Mouse (Mus musculus) hindbrain, embryonic 12.5 days (tissue): ENCODE results near the gene Acsbg2. TPM values are rescaled to one million over a fixed set of nuclear protein-coding genes. Genes with fewer than 3 reads are reported as not detected.
A peak's percentile ranks its signal among the peaks of the same experiment; 100 is the strongest.
"Not testable (repeated sequence)": the region's sequence is repeated elsewhere in the genome, so short reads cannot be mapped to it uniquely, and the experiment has no call there.

ENCODE experiments used
- ATAC-seq: fragments of 200-750 bp; cut with Nextera tagmentation; 2 replicates; pipeline ENCODE4 v1.8.0; 2017; ENCODE audit warnings: moderate TSS enrichment; ENCODE audit not compliant: low FRiP score
- H3K27ac ChIP-seq: fragments of 300-500 bp; sonication (generic); 2 replicates; pipeline ENCODE4 v1.5.1; 2016; ENCODE audit warnings: mild to moderate bottlenecking
- H3K27me3 ChIP-seq: fragments of 300-500 bp; sonication (generic); 2 replicates; pipeline ENCODE4 v1.6.1; 2016; ENCODE audit warnings: mild to moderate bottlenecking
- H3K36me3 ChIP-seq: fragments of 300-500 bp; sonication (generic); 2 replicates; pipeline ENCODE4 v1.6.1; 2016; ENCODE audit warnings: mild to moderate bottlenecking
- H3K4me1 ChIP-seq: fragments of 300-500 bp; sonication (generic); 2 replicates; pipeline ENCODE4 v1.6.1; 2016
- H3K4me2 ChIP-seq: fragments of 300-500 bp; sonication (generic); replicated peaks from 2 replicates; pipeline ENCODE4 v1.6.1; 2016; ENCODE audit warnings: mild to moderate bottlenecking
- H3K4me3 ChIP-seq: fragments of 300-500 bp; sonication (generic); 2 replicates; pipeline ENCODE4 v1.5.1; 2016; ENCODE audit warnings: mild to moderate bottlenecking
- H3K9ac ChIP-seq: fragments of 300-500 bp; sonication (generic); 2 replicates; pipeline ENCODE4 v1.6.1; 2016; ENCODE audit warnings: mild to moderate bottlenecking, moderate library complexity
- H3K9me3 ChIP-seq: fragments of 300-500 bp; sonication (generic); replicated peaks from 2 replicates; pipeline ENCODE4 v1.6.1; 2016; ENCODE audit warnings: mild to moderate bottlenecking
- WGBS: fragments of 180-500 bp; shearing (Covaris S2); methylation state at CpG from one replicate; pipeline ENCODE4 v1.1.7; 2016; 5-methylcytosine and 5-hydroxymethylcytosine counted together
- polyA plus RNA-seq: library from polyadenylated mRNA; unstranded; fragments of >200 nt; fragmentation: Nextera tagmentation; extraction: Ambion mirVana; gene quantifications from 2 replicates; pipeline ENCODE4 v1.2.1, GENCODE M21; 2016

Gene Acsbg2
- not detected in 2 replicates for polyA plus RNA-seq

DNA sequence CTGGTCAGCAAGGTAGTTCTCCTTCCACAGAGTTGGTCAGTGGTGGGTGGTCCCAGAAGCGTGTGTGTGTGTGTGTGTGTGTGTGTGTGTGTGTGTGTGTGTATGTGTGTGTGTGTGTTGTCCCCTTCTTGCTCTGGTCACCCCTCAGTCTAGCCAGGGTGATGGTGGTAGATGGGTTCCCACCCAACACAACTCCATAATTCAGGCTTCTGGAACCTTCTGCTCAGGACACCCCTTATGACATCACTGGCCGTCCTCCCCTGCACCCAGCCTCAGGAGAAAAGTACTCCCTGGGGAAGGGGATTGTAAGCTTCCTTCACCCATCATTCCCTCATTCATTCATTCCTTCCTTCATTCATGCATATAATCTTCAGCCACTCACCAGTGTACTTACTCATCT lies at the start of gene Acsbg2:
TSS of gene Acsbg2 (minus strand) at position 211 of the 400 bp plus-strand sequence.
- no peak within 1 kb of the TSS for H3K4me2 ChIP-seq
- no peak within 1 kb of the TSS for H3K4me3 ChIP-seq
- no peak within 1 kb of the TSS for H3K9ac ChIP-seq
- H3K4me1 ChIP-seq = no peaks in the 10 kb centered on the region
- no peak for ATAC-seq
- H3K27me3 ChIP-seq = no peaks in the 10 kb centered on the region
- no peaks in the 10 kb centered on the region for H3K36me3 ChIP-seq
- WGBS = 92% methylated on average over 2 of the region's 2 CpGs
- no peaks in the 10 kb centered on the region for H3K9me3 ChIP-seq
- no peak within 1 kb of the TSS for H3K27ac ChIP-seq

DNA sequence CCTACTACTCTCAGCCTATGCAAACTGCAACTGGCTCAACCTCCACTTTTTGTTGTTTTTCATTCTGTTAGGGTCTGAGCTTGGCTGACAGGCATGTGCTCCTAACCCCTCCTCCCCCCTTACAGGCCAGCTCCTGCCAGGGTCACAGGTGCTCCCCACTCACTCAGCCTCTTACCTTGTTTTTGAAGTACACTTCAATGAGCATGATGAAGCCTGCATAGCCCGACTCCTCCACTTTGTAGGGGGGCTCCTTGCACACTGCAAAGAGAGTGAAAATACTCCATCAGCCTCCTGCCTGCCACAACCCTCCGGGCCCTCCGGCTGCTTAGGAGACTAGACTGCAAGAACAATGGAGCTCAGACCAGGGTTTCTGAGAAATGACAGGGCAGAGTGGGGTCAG lies 45.5 kb upstream of the Acsbg2 start:
- ATAC-seq = no peak
- no peaks in the 10 kb centered on the region for H3K4me1 ChIP-seq
- peaks cover 75% of the 10 kb centered on the region for H3K36me3 ChIP-seq
- no peak overlapping the region for H3K9ac ChIP-seq
- H3K9me3 ChIP-seq = no peaks in the 10 kb centered on the region
- H3K4me2 ChIP-seq = no peak overlapping the region
- H3K27ac ChIP-seq = no peak overlapping the region
- no peak overlapping the region for H3K4me3 ChIP-seq
- 76% methylated on average over 3 of the region's 3 CpGs for WGBS
- H3K27me3 ChIP-seq = no peaks in the 10 kb centered on the region

DNA sequence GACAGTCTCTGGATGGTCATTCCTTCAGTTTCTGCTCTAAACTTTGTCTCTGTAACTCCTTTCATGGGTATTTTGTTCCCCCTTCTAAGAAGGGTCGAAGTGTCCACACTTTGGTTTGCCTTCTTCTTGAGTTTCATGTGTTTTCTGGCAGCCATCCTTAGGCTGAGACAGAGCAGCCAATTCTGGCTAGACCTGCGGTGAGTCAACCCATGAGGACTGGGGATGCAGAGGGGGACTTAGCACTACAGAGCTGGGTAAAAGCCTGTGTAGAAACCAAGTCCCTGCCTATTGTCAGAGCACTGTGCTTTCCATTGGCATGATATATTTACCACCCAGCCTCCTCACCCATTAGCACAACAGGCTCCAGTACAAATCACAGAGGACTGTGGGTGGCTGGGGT lies 42.9 kb upstream of the Acsbg2 start:
- H3K9ac ChIP-seq = no peak overlapping the region
- H3K9me3 ChIP-seq = no peaks in the 10 kb centered on the region
- no peaks in the 10 kb centered on the region for H3K27me3 ChIP-seq
- 93% methylated on average over 2 of the region's 2 CpGs for WGBS
- no peak overlapping the region for H3K27ac ChIP-seq
- H3K4me3 ChIP-seq = no peak overlapping the region
- H3K4me2 ChIP-seq = no peak overlapping the region
- no peak for ATAC-seq
- H3K36me3 ChIP-seq = peaks cover 74% of the 10 kb centered on the region
- H3K4me1 ChIP-seq = no peaks in the 10 kb centered on the region

DNA sequence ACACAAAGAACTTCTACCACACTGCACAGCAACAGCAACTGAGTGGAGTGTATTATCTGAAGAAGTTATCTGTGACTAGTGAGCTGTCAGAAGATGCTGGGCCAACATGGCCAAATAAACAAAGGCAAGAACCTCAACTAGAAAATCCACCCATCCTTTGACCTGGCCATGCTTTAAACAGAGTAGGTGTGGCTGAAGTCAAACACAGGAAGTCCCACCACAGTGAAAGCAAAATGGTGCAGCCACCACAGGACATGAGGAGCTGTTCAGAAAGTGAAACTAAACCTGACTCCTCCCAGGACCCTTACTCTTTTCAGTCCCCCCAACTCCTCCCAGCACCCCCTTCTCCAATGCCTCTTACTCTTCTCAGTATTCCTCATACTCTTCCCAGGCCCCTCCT lies 39.2 kb upstream of the Acsbg2 start:
- no peak overlapping the region for H3K4me3 ChIP-seq
- H3K27ac ChIP-seq = no peak overlapping the region
- no peaks in the 10 kb centered on the region for H3K9me3 ChIP-seq
- H3K36me3 ChIP-seq = peaks cover 79% of the 10 kb centered on the region
- H3K27me3 ChIP-seq = no peaks in the 10 kb centered on the region
- H3K4me1 ChIP-seq = no peaks in the 10 kb centered on the region
- H3K4me2 ChIP-seq = no peak overlapping the region
- ATAC-seq = no peak
- H3K9ac ChIP-seq = no peak overlapping the region

- WGBS = 98% methylated on average over 3 of the region's 3 CpGs
Measured at GRCm38 (mm10) chr17:56913023-56913422, 38.8 kb upstream of the Acsbg2 start.

DNA sequence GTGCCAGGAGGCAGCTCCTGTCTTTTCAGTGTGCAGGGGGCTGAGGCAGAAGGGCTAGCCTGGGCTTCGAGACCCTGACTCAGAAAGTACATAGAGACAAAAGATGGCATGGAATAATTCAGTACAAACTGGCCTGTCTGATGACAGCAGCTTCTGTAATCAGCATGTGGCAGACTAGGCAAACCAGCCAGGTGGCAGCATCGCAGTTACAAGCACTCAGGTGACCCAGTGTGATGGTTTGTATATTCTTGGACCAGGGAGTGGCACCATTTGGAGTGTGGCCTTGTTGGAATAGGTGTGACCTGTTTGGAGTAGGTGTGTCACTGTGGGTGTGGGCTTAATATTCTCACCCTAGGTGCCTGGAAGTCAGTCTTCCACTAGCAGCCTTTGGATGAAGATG lies 35.5 kb upstream of the Acsbg2 start:
- H3K27ac ChIP-seq, H3K27me3 ChIP-seq, H3K9me3 ChIP-seq, H3K4me2 ChIP-seq, H3K9ac ChIP-seq, ATAC-seq, H3K4me3 ChIP-seq, H3K4me1 ChIP-seq: not testable (repeated sequence)
- 91% methylated on average over 2 of the region's 2 CpGs for WGBS
- peaks cover 67% of the 10 kb centered on the region for H3K36me3 ChIP-seq

More at GRCm38 (mm10) chr17:56913023-56913422, 38.8 kb upstream of the Acsbg2 start:
- Histone ChIP-seq H3K27me3 (no peaks in the 10 kb centered on the region), H3K4me2 (no peak overlapping the region), H3K9me3 (no peaks in the 10 kb centered on the region), H3K9ac (no peak overlapping the region), H3K27ac (no peak overlapping the region), H3K4me1 (no peaks in the 10 kb centered on the region), H3K36me3 (peaks cover 79% of the 10 kb centered on the region), H3K4me3 (no peak overlapping the region)
- no peak for ATAC-seq

GRCm38 (mm10) chr17:56907887-56908286 lies 33.6 kb upstream of the Acsbg2 start:
- ATAC-seq = no peak
- Histone ChIP-seq H3K4me1 (no peaks in the 10 kb centered on the region), H3K9ac (no peak overlapping the region), H3K9me3 (no peaks in the 10 kb centered on the region), H3K27me3 (no peaks in the 10 kb centered on the region), H3K36me3 (peaks cover 71% of the 10 kb centered on the region), H3K27ac (no peak overlapping the region), H3K4me3 (no peak overlapping the region), H3K4me2 (no peak overlapping the region)
- WGBS = 94% methylated on average over 9 of the region's 9 CpGs

DNA sequence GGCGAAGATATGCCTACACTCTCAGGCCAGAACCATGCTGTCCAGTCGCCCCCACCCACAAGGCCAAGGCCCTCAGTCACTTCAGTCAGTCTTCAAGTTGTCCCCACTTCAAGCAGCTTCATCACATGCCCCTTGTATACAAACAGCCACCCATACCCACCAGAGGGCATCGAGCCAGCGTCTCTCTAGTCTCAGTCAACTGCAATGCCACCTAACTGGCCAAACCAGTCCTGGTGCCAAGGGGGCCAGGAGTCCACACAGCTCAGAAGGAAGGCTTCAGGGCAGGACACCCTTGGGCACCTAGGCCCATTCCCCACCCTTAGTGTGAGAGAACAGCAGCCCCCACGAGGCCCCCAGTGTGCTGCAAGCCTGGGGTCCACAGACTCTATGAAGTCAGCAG lies 32.8 kb upstream of the Acsbg2 start:
- Histone ChIP-seq H3K27ac (no peak overlapping the region), H3K36me3 (peaks cover 74% of the 10 kb centered on the region), H3K4me1 (no peaks in the 10 kb centered on the region), H3K27me3 (no peaks in the 10 kb centered on the region), H3K9me3 (no peaks in the 10 kb centered on the region), H3K4me3 (no peak overlapping the region), H3K4me2 (no peak overlapping the region), H3K9ac (no peak overlapping the region)
- no peak for ATAC-seq
- WGBS = 93% methylated on average over 5 of the region's 5 CpGs

DNA sequence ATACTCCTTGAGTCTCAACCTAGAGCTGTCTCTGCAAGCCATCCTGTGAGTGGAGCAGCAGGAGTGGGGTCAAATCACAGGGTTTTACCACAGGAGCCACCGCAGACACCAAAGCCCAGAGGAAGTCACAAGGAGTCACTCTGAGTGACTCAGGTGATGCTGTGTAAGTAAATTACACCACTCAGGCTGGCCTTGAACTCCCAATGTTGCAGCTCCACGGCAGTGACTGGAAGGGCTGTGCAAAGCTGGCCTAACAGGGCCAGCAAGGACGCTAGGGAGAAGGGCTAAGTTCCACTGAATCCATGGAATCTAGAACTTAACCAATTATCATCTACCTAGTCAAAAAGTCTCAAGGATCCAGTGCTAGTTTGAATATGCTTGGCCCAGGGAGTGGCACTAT lies 31.9 kb upstream of the Acsbg2 start:
- no peaks in the 10 kb centered on the region for H3K4me1 ChIP-seq
- H3K27ac ChIP-seq = no peak overlapping the region
- no peaks in the 10 kb centered on the region for H3K27me3 ChIP-seq
- 92% methylated on average over 3 of the region's 3 CpGs for WGBS
- H3K9me3 ChIP-seq = no peaks in the 10 kb centered on the region
- H3K9ac ChIP-seq = no peak overlapping the region
- no peak for ATAC-seq
- H3K36me3 ChIP-seq = peaks cover 74% of the 10 kb centered on the region
- no peak overlapping the region for H3K4me3 ChIP-seq
- H3K4me2 ChIP-seq = no peak overlapping the region

DNA sequence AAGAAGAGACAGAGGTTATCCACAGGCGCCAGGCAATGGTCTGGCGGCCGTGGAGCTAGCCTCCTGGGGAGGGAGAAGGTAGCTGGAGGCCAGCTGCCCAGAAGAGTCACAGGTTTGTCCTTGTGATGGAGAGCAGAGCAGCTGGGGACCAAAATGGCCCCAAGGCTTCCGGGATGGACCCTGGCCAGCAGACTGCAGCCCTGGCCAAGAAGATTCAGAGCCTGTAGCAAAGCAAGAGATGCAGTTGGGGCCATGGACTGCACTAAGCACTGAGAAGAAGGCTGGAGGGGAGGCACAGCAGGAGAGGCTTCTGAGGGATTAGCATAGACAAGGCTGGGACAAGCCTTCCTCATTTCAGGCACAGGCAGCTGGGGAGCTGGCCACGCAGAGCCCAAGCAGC lies 28.5 kb upstream of the Acsbg2 start:
- Histone ChIP-seq H3K9ac (no peak overlapping the region), H3K4me2 (no peak overlapping the region), H3K4me1 (no peaks in the 10 kb centered on the region), H3K27ac (0 out of 2 replicates have a peak overlapping the region, but pooled peaks have one; percentile 5), H3K27me3 (no peaks in the 10 kb centered on the region), H3K36me3 (peaks cover 82% of the 10 kb centered on the region), H3K4me3 (no peak overlapping the region), H3K9me3 (no peaks in the 10 kb centered on the region)
- WGBS = 83% methylated on average over 5 of the region's 5 CpGs
- ATAC-seq = no peak

GRCm38 (mm10) chr17:56897630-56898195 lies 23.5 kb upstream of the Acsbg2 start:
- no peak overlapping the region for H3K9ac ChIP-seq
- 89% methylated on average over 7 of the region's 7 CpGs for WGBS

GRCm38 (mm10) chr17:56896513-56897129 lies 22.4 kb upstream of the Acsbg2 start:
- Histone ChIP-seq H3K9me3 (no peaks in the 10 kb centered on the region), H3K9ac (peak overlapping the region; percentile 15; the same call in 1 of the 2 replicates), H3K27me3 (no peaks in the 10 kb centered on the region), H3K4me1 (peaks cover 14% of the 10 kb centered on the region), H3K27ac (peak overlapping the region; percentile 68), H3K4me3 (no peak overlapping the region), H3K36me3 (peaks cover 100% of the 10 kb centered on the region), H3K4me2 (no peak overlapping the region)
- WGBS = 61% methylated on average over 6 of the region's 6 CpGs
- peak; percentile 68 for ATAC-seq

More at GRCm38 (mm10) chr17:56897630-56898195, 23.5 kb upstream of the Acsbg2 start:
- peak; percentile 30; the same call in 1 of the 2 replicates for ATAC-seq
- H3K27me3 ChIP-seq = no peaks in the 10 kb centered on the region
- H3K4me3 ChIP-seq = no peak overlapping the region
- H3K4me1 ChIP-seq = peaks cover 14% of the 10 kb centered on the region
- H3K36me3 ChIP-seq = peaks cover 100% of the 10 kb centered on the region
- H3K27ac ChIP-seq = no peak overlapping the region
- H3K4me2 ChIP-seq = no peak overlapping the region
- H3K9me3 ChIP-seq = no peaks in the 10 kb centered on the region

- Histone ChIP-seq H3K27me3 (no peaks in the 10 kb centered on the region), H3K9ac (no peak overlapping the region), H3K4me2 (no peak overlapping the region), H3K4me3 (no peak overlapping the region), H3K4me1 (peaks cover 14% of the 10 kb centered on the region), H3K27ac (no peak overlapping the region), H3K36me3 (peaks cover 96% of the 10 kb centered on the region), H3K9me3 (no peaks in the 10 kb centered on the region)
- 92% methylated on average over 9 of the region's 9 CpGs for WGBS
- no peak for ATAC-seq
Measured at GRCm38 (mm10) chr17:56895368-56895918, 21.2 kb upstream of the Acsbg2 start.
